Mouse (Mus musculus) kidney, adult 2 months (tissue): Measurements from ENCODE around the gene Sin3a. TPM values are rescaled to one million over a fixed set of nuclear protein-coding genes. Genes with fewer than 3 reads are reported as not detected.
A peak's percentile ranks its signal among the peaks of the same experiment; 100 is the strongest.

Source experiments
- DNase-seq: peaks from one replicate; pipeline ENCODE4 v3.0.0; 2021
- H3K27ac ChIP-seq: fragments of 200-500 bp; 2 replicates; pipeline ENCODE4 v1.5.1; 2012; ENCODE audit warnings: low read depth, low read length, control low read depth, inconsistent platforms; ENCODE audit not compliant: insufficient read depth
- H3K27me3 ChIP-seq: fragments of 200-500 bp; replicated peaks from 2 replicates; pipeline ENCODE4 v1.6.1; 2012; ENCODE audit warnings: mild to moderate bottlenecking, moderate library complexity, low read length, inconsistent platforms; ENCODE audit not compliant: control insufficient read depth, insufficient read depth
- H3K36me3 ChIP-seq: fragments of 200-500 bp; 2 replicates; pipeline ENCODE4 v1.6.1; 2012; ENCODE audit warnings: mild to moderate bottlenecking, moderate library complexity, low read length, inconsistent platforms; ENCODE audit not compliant: control insufficient read depth, insufficient read depth
- H3K4me1 ChIP-seq: fragments of 200-500 bp; 2 replicates; pipeline ENCODE4 v1.6.1; 2011; ENCODE audit warnings: low read length; ENCODE audit not compliant: control insufficient read depth, insufficient read depth
- H3K4me3 ChIP-seq: fragments of 200-500 bp; 2 replicates; pipeline ENCODE4 v1.5.1; 2011; ENCODE audit warnings: mild to moderate bottlenecking, low read depth, low read length, control low read depth; ENCODE audit not compliant: insufficient read depth
- CTCF ChIP-seq: fragments of 200-500 bp; conservative IDR thresholded peaks from 2 replicates; pipeline ENCODE4 v1.5.1; 2011; ENCODE audit warnings: low read depth, mild to moderate bottlenecking, control low read depth, low read length, moderate library complexity, mixed read lengths; ENCODE audit not compliant: insufficient read depth, insufficient read length
- POLR2A ChIP-seq: fragments of 200-500 bp; IDR thresholded peaks from one replicate; pipeline ENCODE4 v1.6.1; 2011; ENCODE audit warnings: low read depth, low read length, control low read depth
- WGBS: fragments of 180-500 bp; shearing (Covaris S2); methylation state at CpG from one replicate; pipeline ENCODE4 v1.1.7; 2018; 5-methylcytosine and 5-hydroxymethylcytosine counted together
- polyA plus RNA-seq: library from polyadenylated mRNA; depleted of rRNA; stranded (reverse); fragments of >200 nt; gene quantifications from 2 replicates; pipeline ENCODE4 v1.2.3, GENCODE M21; 2012

Sin3a gene
- polyA plus RNA-seq, 1 experiment, result 70.1 TPM

DNA sequence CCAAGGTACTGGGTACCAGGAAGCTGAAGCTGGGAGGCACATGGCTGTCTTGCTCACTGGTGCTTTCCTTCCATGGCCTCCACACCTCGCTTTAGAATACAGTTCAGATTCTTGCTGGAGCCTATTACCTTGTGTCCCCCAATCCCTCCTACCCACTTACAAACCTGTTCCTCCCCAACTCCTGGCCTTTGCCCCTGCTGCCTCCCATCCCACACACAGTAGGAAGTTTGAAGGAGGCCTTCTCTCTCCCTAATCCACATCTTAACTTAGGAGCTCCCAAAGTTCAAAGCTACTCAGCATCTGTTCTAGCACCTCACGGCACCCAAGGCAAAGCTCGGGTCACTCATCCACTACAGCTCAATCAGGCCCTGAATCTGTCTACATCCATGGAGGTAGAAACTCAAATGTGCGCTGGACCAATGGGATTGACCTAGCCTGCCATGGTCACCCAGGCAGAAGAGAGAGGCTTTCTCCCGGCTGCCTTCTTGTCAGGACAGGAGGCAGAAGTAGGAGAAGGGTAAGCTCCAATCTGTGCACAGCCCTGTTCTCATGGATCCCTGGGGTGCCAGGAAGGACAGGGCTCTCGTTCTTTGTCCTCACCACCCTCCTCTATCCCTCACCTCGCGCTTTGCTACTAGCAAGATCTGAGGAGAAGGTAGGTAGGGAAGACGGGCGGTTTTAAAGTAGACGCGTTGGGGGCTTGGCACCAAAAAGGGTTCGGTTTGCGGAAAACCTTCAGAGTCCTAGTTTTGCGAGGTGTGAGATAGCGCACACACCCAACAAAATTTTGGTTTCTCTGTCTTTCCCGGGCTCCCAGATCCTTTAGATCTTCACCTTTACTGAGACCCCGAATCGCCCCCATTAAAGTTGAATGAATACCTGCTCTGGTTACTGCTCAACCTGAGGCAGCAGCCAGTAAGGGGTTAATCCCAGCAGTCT is 75.6 kb downstream of the Sin3a start:
- Histone ChIP-seq H3K4me1 (0 out of 2 replicates have a peak, but pooled peaks cover 6% of the 10 kb centered on the region), H3K4me3 (peak overlapping the region; percentile 73), H3K27me3 (no peaks in the 10 kb centered on the region), H3K27ac (peak overlapping the region; percentile 77), H3K36me3 (no peaks in the 10 kb centered on the region)
- WGBS, result 7% methylated on average over 19 of the region's 19 CpGs
- TF ChIP-seq CTCF (no peak), POLR2A (no peak)
- DNase-seq, result peak; percentile 19

DNA sequence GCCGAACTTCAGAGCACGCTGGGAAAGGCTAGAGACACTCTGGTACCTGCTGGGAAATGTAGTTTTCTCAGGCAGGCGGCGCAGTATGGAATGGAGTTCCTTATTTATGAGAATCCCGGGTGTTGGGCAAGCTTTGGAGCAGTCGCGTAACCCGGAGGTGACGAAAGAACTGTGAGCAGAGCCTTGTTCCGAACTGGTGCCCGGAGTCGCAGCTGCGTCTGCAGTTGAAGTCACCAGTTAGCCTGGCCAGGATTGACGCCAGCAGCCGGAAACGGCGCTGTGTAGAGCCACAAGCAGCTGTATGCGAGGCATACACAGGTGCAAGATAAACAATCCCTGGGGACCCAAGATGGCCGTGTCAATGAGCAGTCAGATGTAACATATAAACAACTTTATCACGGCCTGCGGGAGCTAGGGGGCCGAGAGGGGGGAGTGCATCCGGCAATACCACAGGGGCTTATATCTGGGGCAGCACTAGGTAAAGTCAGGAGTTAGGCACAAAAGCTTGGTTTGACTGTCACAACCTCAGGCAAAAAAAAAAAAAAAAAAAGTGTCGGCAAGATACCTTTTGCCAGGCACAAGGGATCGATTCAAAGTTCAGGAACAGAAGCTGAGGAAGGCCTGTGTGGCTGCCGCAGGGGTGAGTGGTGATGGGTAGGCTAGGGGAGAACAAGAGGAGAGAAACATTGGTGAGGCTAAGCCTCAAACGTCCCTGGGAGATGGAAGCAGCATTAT is 76.5 kb downstream of the Sin3a start, which contains the start of gene Neil1:
Gene Neil1 (minus strand): TSS at position 162 of the 735 bp plus-strand sequence.
- peak within 1 kb of the TSS; percentile 77 for H3K27ac ChIP-seq
- peak within 1 kb of the TSS; percentile 73 for H3K4me3 ChIP-seq
- WGBS, result 2% methylated on average over 27 of the region's 27 CpGs
- 0 out of 2 replicates have a peak, but pooled peaks cover 6% of the 10 kb centered on the region for H3K4me1 ChIP-seq
- 0 out of 2 replicates have a peak, but pooled peaks have one; percentile 0 for TF ChIP-seq CTCF
- TF ChIP-seq POLR2A, result peak; percentile 56
- no peaks in the 10 kb centered on the region for H3K27me3 ChIP-seq
- DNase-seq, result peak; percentile 94
- no peaks in the 10 kb centered on the region for H3K36me3 ChIP-seq

DNA sequence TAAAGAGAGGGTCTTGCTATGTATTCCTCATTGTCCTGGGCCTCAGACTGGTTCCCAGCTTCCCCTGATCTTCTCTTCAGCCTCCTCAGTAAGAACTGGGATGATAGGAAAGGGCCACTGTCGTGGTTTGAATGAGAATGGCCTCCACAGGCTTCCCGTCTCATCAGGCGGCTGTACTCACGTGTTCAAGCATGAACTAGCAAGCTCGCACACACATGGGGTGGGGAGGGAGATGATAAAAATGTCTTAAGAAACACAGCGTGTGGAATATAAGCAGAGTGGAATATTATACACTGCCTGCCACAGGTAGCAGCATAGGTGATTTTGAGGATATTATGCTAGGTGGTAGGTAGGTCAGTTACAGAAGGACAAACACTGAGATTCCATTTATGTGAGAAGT is 77.2 kb downstream of the Sin3a start:
- no peaks in the 10 kb centered on the region for H3K36me3 ChIP-seq
- peak overlapping the region; percentile 73 for H3K4me3 ChIP-seq
- H3K27me3 ChIP-seq, result no peaks in the 10 kb centered on the region
- 0 out of 2 replicates have a peak, but pooled peaks cover 6% of the 10 kb centered on the region for H3K4me1 ChIP-seq
- TF ChIP-seq CTCF, result no peak
- TF ChIP-seq POLR2A, result no peak
- WGBS, result 72% methylated on average over 6 of the region's 6 CpGs
- H3K27ac ChIP-seq, result no peak overlapping the region
- DNase-seq, result no peak

DNA sequence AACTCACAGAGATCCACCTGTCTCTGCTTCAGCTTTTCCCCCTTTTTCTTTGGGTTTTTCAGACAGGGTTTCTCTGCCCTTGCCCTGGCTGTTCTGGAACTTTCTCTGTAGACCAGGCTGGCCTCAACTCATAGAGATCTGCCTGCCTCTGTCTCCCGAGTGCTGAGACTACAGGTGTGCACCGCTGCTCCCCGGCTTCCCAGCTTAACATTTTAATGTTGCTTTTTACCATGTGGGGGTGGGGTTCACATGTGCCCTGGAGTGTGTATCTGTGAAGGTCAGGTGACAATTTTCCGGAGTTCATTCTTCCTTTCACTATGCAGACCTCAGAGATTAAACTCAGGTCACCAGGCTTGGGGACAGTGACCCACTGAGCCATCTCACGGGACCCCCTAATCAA is 78.4 kb downstream of the Sin3a start:
- 0 out of 2 replicates have a peak, but pooled peaks cover 6% of the 10 kb centered on the region for H3K4me1 ChIP-seq
- H3K27me3 ChIP-seq, result no peaks in the 10 kb centered on the region
- H3K36me3 ChIP-seq, result no peaks in the 10 kb centered on the region
- H3K27ac ChIP-seq, result no peak overlapping the region
- TF ChIP-seq CTCF (no peak), POLR2A (no peak)
- 86% methylated on average over 5 of the region's 5 CpGs for WGBS
- H3K4me3 ChIP-seq, result no peak overlapping the region
- no peak for DNase-seq

DNA sequence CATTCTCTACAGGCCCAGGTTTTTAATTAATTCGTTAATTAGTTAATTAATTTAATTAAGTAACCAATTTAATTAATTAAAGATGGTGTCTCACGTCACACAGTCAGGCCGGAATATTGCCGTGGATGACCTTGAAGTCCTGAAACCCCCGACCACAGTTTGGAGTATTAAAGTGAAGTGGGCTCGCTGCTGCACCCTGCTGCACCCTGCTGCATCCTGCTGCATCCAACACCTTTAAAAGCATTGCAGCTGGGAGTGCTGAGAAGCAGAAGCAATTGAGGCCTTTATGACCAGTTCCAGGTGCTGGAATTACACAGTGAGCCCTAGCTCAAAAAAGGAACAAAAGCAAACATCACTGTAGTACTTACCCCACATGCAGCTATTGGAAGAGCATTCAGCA is 80.5 kb downstream of the Sin3a start:
- Histone ChIP-seq H3K4me1 (0 out of 2 replicates have a peak, but pooled peaks cover 6% of the 10 kb centered on the region), H3K36me3 (no peaks in the 10 kb centered on the region), H3K4me3 (no peak overlapping the region), H3K27me3 (no peaks in the 10 kb centered on the region), H3K27ac (no peak overlapping the region)
- DNase-seq, result no peak
- 50% methylated on average over 6 of the region's 6 CpGs for WGBS
- no peak for TF ChIP-seq CTCF
- TF ChIP-seq POLR2A, result no peak

DNA sequence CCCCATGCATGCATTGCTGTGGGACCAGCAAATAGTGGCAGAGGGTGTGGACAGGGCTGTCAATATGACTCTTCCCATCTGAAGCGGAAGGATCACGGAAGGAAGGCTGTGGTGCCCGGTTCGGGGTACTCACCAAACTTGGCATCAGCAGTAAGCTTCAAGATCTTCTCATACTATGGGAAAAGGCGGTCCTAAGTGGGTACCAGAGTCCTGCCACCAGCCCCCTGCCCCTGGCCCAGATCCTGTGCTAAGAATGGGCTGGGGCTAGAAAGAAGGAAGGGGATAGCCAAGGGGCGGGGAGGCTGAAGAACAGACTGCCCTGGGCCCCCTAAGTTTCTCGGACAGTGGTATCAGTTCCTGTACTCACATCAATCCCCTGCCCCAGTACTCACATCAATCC is 84.5 kb downstream of the Sin3a start:
- H3K27ac ChIP-seq, result no peak overlapping the region
- peaks cover 3% of the 10 kb centered on the region; the same call in 1 of the 2 replicates for H3K4me1 ChIP-seq
- TF ChIP-seq CTCF (no peak), POLR2A (no peak)
- H3K4me3 ChIP-seq, result no peak overlapping the region
- DNase-seq, result no peak
- 96% methylated on average over 7 of the region's 7 CpGs for WGBS
- no peaks in the 10 kb centered on the region for H3K27me3 ChIP-seq
- H3K36me3 ChIP-seq, result no peaks in the 10 kb centered on the region
